Mouse (Mus musculus) adipose tissue, adult 10 weeks (tissue): ENCODE results near the gene Olfr1234. TPM values are rescaled to one million over a fixed set of nuclear protein-coding genes. Genes with fewer than 3 reads are reported as not detected.

Experiments
- polyA plus RNA-seq: library from polyadenylated mRNA; stranded (reverse); fragments of 350-450 nt; fragmentation: Illumina TruSeq; extraction: RNeasy Lipid Tissue Mini Kit (QIAGEN cat#74804); gene quantifications from one replicate; pipeline ENCODE4 v1.2.3, GENCODE M21; 2014; ENCODE audit warnings: low read depth, low replicate concordance

Gene Olfr1234
- polyA plus RNA-seq: not detected

GRCm38 (mm10) chr2:89364765-89365164 is at the start of gene Olfr1234:
Gene Olfr1234, minus strand, starts transcription at chr2:89364865.

GRCm38 (mm10) chr2:89409576-89409975 is 44.9 kb upstream of the Olfr1234 start, which contains the start of gene Olfr1238:
Gene Olfr1238, minus strand, starts transcription at chr2:89409676.

GRCm38 (mm10) chr2:89342298-89342697 is 22.4 kb downstream of the Olfr1234 start, which contains the start of gene Olfr1233:
Gene Olfr1233, minus strand, starts transcription at chr2:89342398.

GRCm38 (mm10) chr2:89329575-89329974 is 35.1 kb downstream of the Olfr1234 start, which contains the start of gene Olfr1232:
Gene Olfr1232, minus strand, starts transcription at chr2:89329675.

Other genes with a start within 250 kb of the Olfr1234 start
- not detected for gene Olfr1221, start 247.6 kb downstream of the Olfr1234 start, polyA plus RNA-seq
- not detected for gene Olfr1222, start 231.8 kb downstream of the Olfr1234 start, polyA plus RNA-seq
- not detected for gene Olfr1223, start 213.3 kb downstream of the Olfr1234 start, polyA plus RNA-seq
- gene Olfr1224-ps1, start 200.8 kb downstream of the Olfr1234 start, polyA plus RNA-seq: not detected
- not detected for gene Olfr1225, start 190.2 kb downstream of the Olfr1234 start, polyA plus RNA-seq
- gene Olfr1226, start 164.8 kb downstream of the Olfr1234 start, polyA plus RNA-seq: not detected
- not detected for gene Olfr1228, start 110.8 kb downstream of the Olfr1234 start, polyA plus RNA-seq
- not detected for gene Olfr1229, start 76.9 kb downstream of the Olfr1234 start, polyA plus RNA-seq
- gene Olfr1230, start 67.6 kb downstream of the Olfr1234 start, polyA plus RNA-seq: not detected
- gene Olfr1231, start 57.8 kb downstream of the Olfr1234 start, polyA plus RNA-seq: not detected
- gene Olfr1232, start 35.2 kb downstream of the Olfr1234 start, polyA plus RNA-seq: not detected
- gene Olfr1233, start 22.5 kb downstream of the Olfr1234 start, polyA plus RNA-seq: not detected
- not detected for gene Olfr1238, start 44.8 kb upstream of the Olfr1234 start, polyA plus RNA-seq
- not detected for gene Olfr1239, start 55.5 kb upstream of the Olfr1234 start, polyA plus RNA-seq
- not detected for gene Olfr1240, start 78.1 kb upstream of the Olfr1234 start, polyA plus RNA-seq
- gene Olfr1241, start 122.3 kb upstream of the Olfr1234 start, polyA plus RNA-seq: not detected
- not detected for gene Olfr1242, start 133.5 kb upstream of the Olfr1234 start, polyA plus RNA-seq
- gene Olfr1243, start 166.6 kb upstream of the Olfr1234 start, polyA plus RNA-seq: not detected
- not detected for gene Olfr1245, start 213.6 kb upstream of the Olfr1234 start, polyA plus RNA-seq
- gene Olfr1246, start 228.3 kb upstream of the Olfr1234 start, polyA plus RNA-seq: not detected
- gene Olfr1247, start 249.3 kb upstream of the Olfr1234 start, polyA plus RNA-seq: not detected